Mouse (Mus musculus) forebrain, embryonic 16.5 days (tissue): ENCODE data around the gene Mad1l1. TPM values are rescaled to one million over a fixed set of nuclear protein-coding genes. Genes with fewer than 3 reads are reported as not detected.

Experiments
- ATAC-seq: fragments of 200-750 bp; cut with Nextera tagmentation; 2 replicates; pipeline ENCODE4 v1.8.0; 2017; ENCODE audit warnings: mild to moderate bottlenecking, moderate library complexity
- H3K27ac ChIP-seq: fragments of 300-500 bp; sonication (generic); 2 replicates; pipeline ENCODE4 v1.5.1; 2014; ENCODE audit warnings: low read length, control low read depth
- H3K27me3 ChIP-seq: fragments of 300-500 bp; sonication (generic); replicated peaks from 2 replicates; pipeline ENCODE4 v1.6.1; 2014; ENCODE audit warnings: low read length; ENCODE audit not compliant: control insufficient read depth, insufficient read depth
- H3K36me3 ChIP-seq: fragments of 300-500 bp; sonication (generic); 2 replicates; pipeline ENCODE4 v1.6.1; 2014; ENCODE audit not compliant: control insufficient read depth, insufficient read depth
- H3K4me1 ChIP-seq: fragments of 300-500 bp; sonication (generic); replicated peaks from 2 replicates; pipeline ENCODE4 v1.6.1; 2014; ENCODE audit warnings: low read length; ENCODE audit not compliant: control insufficient read depth, insufficient read depth
- H3K4me2 ChIP-seq: fragments of 300-500 bp; sonication (generic); 2 replicates; pipeline ENCODE4 v1.6.1; 2014; ENCODE audit warnings: mild to moderate bottlenecking, low read length, control low read depth
- H3K4me3 ChIP-seq: fragments of 300-500 bp; sonication (generic); replicated peaks from 2 replicates; pipeline ENCODE4 v1.5.1; 2014; ENCODE audit warnings: mild to moderate bottlenecking, low read length, control low read depth
- H3K9ac ChIP-seq: fragments of 300-500 bp; sonication (generic); replicated peaks from 2 replicates; pipeline ENCODE4 v1.6.1; 2014; ENCODE audit warnings: low read depth, low read length, control low read depth
- H3K9me3 ChIP-seq: fragments of 300-500 bp; sonication (generic); 2 replicates; pipeline ENCODE4 v1.6.1; 2016; ENCODE audit warnings: low read length; ENCODE audit not compliant: control insufficient read depth
- WGBS: fragments of 180-500 bp; shearing (Covaris S2); extraction: QIAGEN DNeasy Blood & Tissue Kit; methylation state at CpG from one replicate; pipeline ENCODE4 v1.1.7; 2014; 5-methylcytosine and 5-hydroxymethylcytosine counted together
- polyA plus RNA-seq: library from polyadenylated mRNA; unstranded; fragments of >200 nt; fragmentation: Nextera tagmentation; extraction: Ambion mirVana; gene quantifications from 2 replicates; pipeline ENCODE4 v1.2.1, GENCODE M21; 2015

Gene Mad1l1
- polyA plus RNA-seq, 1 experiment from 2014 or later: 33.4 TPM

- peak; percentile 84 for ATAC-seq
- no peak overlapping the region for H3K4me3 ChIP-seq
- no peaks in the 10 kb centered on the region for H3K27me3 ChIP-seq
- peaks cover 36% of the 10 kb centered on the region for H3K4me1 ChIP-seq
- no peak overlapping the region for H3K9ac ChIP-seq
- peak overlapping the region; percentile 2; the same call in 1 of the 2 replicates for H3K27ac ChIP-seq
- H3K4me2 ChIP-seq: no peak overlapping the region
- WGBS: 8% methylated on average over 8 of the region's 8 CpGs
- H3K9me3 ChIP-seq: no peaks in the 10 kb centered on the region
- H3K36me3 ChIP-seq: no peaks in the 10 kb centered on the region
Measured at GRCm38 (mm10) chr5:140115434-140116271, 205.7 kb downstream of the Mad1l1 start.

GRCm38 (mm10) chr5:140114512-140115060 lies 206.8 kb downstream of the Mad1l1 start:
- H3K4me1 ChIP-seq: peaks cover 34% of the 10 kb centered on the region
- ATAC-seq: no peak
- no peaks in the 10 kb centered on the region for H3K36me3 ChIP-seq
- no peaks in the 10 kb centered on the region for H3K27me3 ChIP-seq
- no peaks in the 10 kb centered on the region for H3K9me3 ChIP-seq
- no peak overlapping the region for H3K9ac ChIP-seq
- H3K27ac ChIP-seq: no peak overlapping the region
- no peak overlapping the region for H3K4me3 ChIP-seq
- H3K4me2 ChIP-seq: no peak overlapping the region
- 75% methylated on average over 3 of the region's 3 CpGs for WGBS

GRCm38 (mm10) chr5:140113281-140113680 lies 208.1 kb downstream of the Mad1l1 start:
- H3K4me2 ChIP-seq: no peak overlapping the region
- no peaks in the 10 kb centered on the region for H3K9me3 ChIP-seq
- no peak overlapping the region for H3K4me3 ChIP-seq
- 95% methylated on average over 2 of the region's 2 CpGs for WGBS
- H3K9ac ChIP-seq: no peak overlapping the region
- peaks cover 21% of the 10 kb centered on the region for H3K4me1 ChIP-seq
- ATAC-seq: no peak
- H3K36me3 ChIP-seq: no peaks in the 10 kb centered on the region
- no peaks in the 10 kb centered on the region for H3K27me3 ChIP-seq
- H3K27ac ChIP-seq: no peak overlapping the region

- no peak overlapping the region for H3K4me3 ChIP-seq
- no peak overlapping the region for H3K9ac ChIP-seq
- ATAC-seq: no peak
- peaks cover 6% of the 10 kb centered on the region for H3K4me1 ChIP-seq
- H3K36me3 ChIP-seq: no peaks in the 10 kb centered on the region
- H3K4me2 ChIP-seq: no peak overlapping the region
- H3K27me3 ChIP-seq: no peaks in the 10 kb centered on the region
- no peak overlapping the region for H3K27ac ChIP-seq
- WGBS: 82% methylated on average over 3 of the region's 3 CpGs
- no peaks in the 10 kb centered on the region for H3K9me3 ChIP-seq
Measured at GRCm38 (mm10) chr5:140110024-140110423, 211.3 kb downstream of the Mad1l1 start.

GRCm38 (mm10) chr5:140107907-140108306 lies 213.4 kb downstream of the Mad1l1 start:
- H3K4me3 ChIP-seq: no peak overlapping the region
- no peak overlapping the region for H3K27ac ChIP-seq
- no peaks in the 10 kb centered on the region for H3K36me3 ChIP-seq
- no peak overlapping the region for H3K4me2 ChIP-seq
- 0 out of 2 replicates have a peak, but pooled peaks cover 1% of the 10 kb centered on the region for H3K4me1 ChIP-seq
- H3K9me3 ChIP-seq: no peaks in the 10 kb centered on the region
- no peaks in the 10 kb centered on the region for H3K27me3 ChIP-seq
- WGBS: 92% methylated on average over 2 of the region's 2 CpGs
- ATAC-seq: no peak
- no peak overlapping the region for H3K9ac ChIP-seq

GRCm38 (mm10) chr5:140106051-140106450 lies 215.3 kb downstream of the Mad1l1 start:
- Histone ChIP-seq H3K4me3 (no peak overlapping the region), H3K36me3 (no peaks in the 10 kb centered on the region), H3K4me1 (peaks cover 18% of the 10 kb centered on the region), H3K9ac (no peak overlapping the region), H3K27me3 (no peaks in the 10 kb centered on the region), H3K9me3 (no peaks in the 10 kb centered on the region), H3K27ac (no peak overlapping the region), H3K4me2 (no peak overlapping the region)
- WGBS: 91% methylated on average over 3 of the region's 3 CpGs
- ATAC-seq: no peak

- ATAC-seq: no peak
- Histone ChIP-seq H3K9ac (no peak overlapping the region), H3K27me3 (no peaks in the 10 kb centered on the region), H3K9me3 (no peaks in the 10 kb centered on the region), H3K4me3 (no peak overlapping the region), H3K36me3 (no peaks in the 10 kb centered on the region), H3K27ac (no peak overlapping the region), H3K4me1 (peaks cover 27% of the 10 kb centered on the region), H3K4me2 (no peak overlapping the region)
- 96% methylated on average over 1 of the region's 1 CpGs for WGBS
Measured at GRCm38 (mm10) chr5:140104891-140105290, 216.5 kb downstream of the Mad1l1 start.

- no peak for ATAC-seq
- 0 out of 2 replicates have a peak overlapping the region, but pooled peaks have one; percentile 30 for H3K27ac ChIP-seq
- no peak overlapping the region for H3K4me2 ChIP-seq
- H3K4me3 ChIP-seq: no peak overlapping the region
- H3K9me3 ChIP-seq: no peaks in the 10 kb centered on the region
- no peaks in the 10 kb centered on the region for H3K27me3 ChIP-seq
- no peak overlapping the region for H3K9ac ChIP-seq
- no peaks in the 10 kb centered on the region for H3K36me3 ChIP-seq
- H3K4me1 ChIP-seq: peaks cover 33% of the 10 kb centered on the region
- WGBS: 81% methylated on average over 8 of the region's 8 CpGs
Measured at GRCm38 (mm10) chr5:140102731-140103130, 218.6 kb downstream of the Mad1l1 start.

GRCm38 (mm10) chr5:140101409-140102009 lies 219.8 kb downstream of the Mad1l1 start:
- no peak overlapping the region for H3K4me2 ChIP-seq
- peaks cover 33% of the 10 kb centered on the region for H3K4me1 ChIP-seq
- WGBS: 53% methylated on average over 14 of the region's 14 CpGs
- no peak overlapping the region; the same call in 1 of the 2 replicates for H3K9ac ChIP-seq
- no peak overlapping the region for H3K4me3 ChIP-seq
- H3K27me3 ChIP-seq: no peaks in the 10 kb centered on the region
- H3K36me3 ChIP-seq: no peaks in the 10 kb centered on the region
- no peaks in the 10 kb centered on the region for H3K9me3 ChIP-seq
- H3K27ac ChIP-seq: peak overlapping the region; percentile 25
- ATAC-seq: peak; percentile 70
